Mouse (Mus musculus) olfactory bulb, adult 2 months (tissue): Measurements from ENCODE around the gene Zfp869.

ENCODE experiments used
- CTCF ChIP-seq: fragments of 200-500 bp; IDR thresholded peaks from 2 replicates; pipeline ENCODE4 v1.5.1; 2012; ENCODE audit warnings: low read depth, mild to moderate bottlenecking, low read length, moderate library complexity; ENCODE audit not compliant: insufficient read depth
- POLR2A ChIP-seq: fragments of 200-500 bp; IDR thresholded peaks from 2 replicates; pipeline ENCODE4 v1.6.1; 2012; ENCODE audit warnings: mild to moderate bottlenecking, low read depth, low read length, moderate library complexity; ENCODE audit not compliant: insufficient read depth

DNA sequence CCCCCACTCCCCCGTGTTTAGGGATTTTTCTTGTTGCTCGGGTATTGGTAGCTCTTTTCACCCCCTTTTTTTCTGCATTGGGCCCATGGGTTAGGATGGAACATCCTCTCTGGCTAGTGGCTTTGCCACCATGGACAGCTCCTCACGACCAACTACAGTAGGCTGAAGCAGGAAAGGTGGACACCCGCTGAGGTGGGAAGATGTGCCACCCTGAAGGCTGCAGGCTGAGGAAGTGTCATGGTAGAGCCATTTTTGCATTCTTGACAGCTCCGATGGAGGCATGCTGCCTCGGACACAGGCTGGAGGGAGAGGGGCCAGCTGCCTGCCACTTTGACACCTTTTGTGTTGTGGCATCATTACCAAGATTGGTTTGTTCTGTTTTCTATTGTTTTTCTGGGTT is 8.7 kb downstream of the Zfp869 start:
- TF ChIP-seq CTCF (no peak), POLR2A (no peak)
